Mouse (Mus musculus) layer of hippocampus, adult 2 months (tissue): ENCODE measurements around the gene Zfp639. TPM values are rescaled to one million over a fixed set of nuclear protein-coding genes. Genes with fewer than 3 reads are reported as not detected.

Experiments used
- DNase-seq, 2 experiments: peaks; one replicate each; pipeline ENCODE4 v3.0.0; 2022; ENCODE audit warnings: low spot score in 2 of 2
- H3K27ac ChIP-seq: fragments of 200-600 bp; 2 replicates; pipeline ENCODE4 v1.8.1; 2022
- H3K4me3 ChIP-seq: fragments of 200-600 bp; 2 replicates; pipeline ENCODE4 v1.8.1; 2022; ENCODE audit warnings: mild to moderate bottlenecking
- CTCF ChIP-seq: fragments of 200-600 bp; conservative IDR thresholded peaks from 2 replicates; pipeline ENCODE4 v1.8.1; 2022; ENCODE audit warnings: antibody characterized with exemption, mild to moderate bottlenecking, moderate library complexity
- long read RNA-seq, 2 experiments: library from polyadenylated mRNA; stranded (forward); transcript quantifications; one replicate each; pipeline ENCODE4 v2.0.0; 2021; ENCODE audit warnings: borderline mapping rate in 2 of 2
- total RNA-seq, 2 experiments: library from RNA; stranded (reverse); gene quantifications; 2 replicates each; pipeline ENCODE4 v1.2.3; 2021

The Zfp639 gene
- total RNA-seq = 10 to 100 TPM; 31.7 to 36.1 TPM
- long read RNA-seq, experiment 1, partial matches to known transcripts = 3 of 15 reads
- long read RNA-seq, experiment 1, other reads (novel, unspliced or antisense) = 5 of 15 reads
- long read RNA-seq, experiment 2, transcript Zfp639-202 (7 exons, 1,988 nt) = major isoform, 7 of 19 reads
- long read RNA-seq, experiment 2, transcript Zfp639-205 (7 exons, 2,211 nt) = minor isoform, 5 of 19 reads
- long read RNA-seq, experiment 2, partial matches to known transcripts = 3 of 19 reads
- long read RNA-seq, experiment 2, other reads (novel, unspliced or antisense) = 3 of 19 reads

DNA sequence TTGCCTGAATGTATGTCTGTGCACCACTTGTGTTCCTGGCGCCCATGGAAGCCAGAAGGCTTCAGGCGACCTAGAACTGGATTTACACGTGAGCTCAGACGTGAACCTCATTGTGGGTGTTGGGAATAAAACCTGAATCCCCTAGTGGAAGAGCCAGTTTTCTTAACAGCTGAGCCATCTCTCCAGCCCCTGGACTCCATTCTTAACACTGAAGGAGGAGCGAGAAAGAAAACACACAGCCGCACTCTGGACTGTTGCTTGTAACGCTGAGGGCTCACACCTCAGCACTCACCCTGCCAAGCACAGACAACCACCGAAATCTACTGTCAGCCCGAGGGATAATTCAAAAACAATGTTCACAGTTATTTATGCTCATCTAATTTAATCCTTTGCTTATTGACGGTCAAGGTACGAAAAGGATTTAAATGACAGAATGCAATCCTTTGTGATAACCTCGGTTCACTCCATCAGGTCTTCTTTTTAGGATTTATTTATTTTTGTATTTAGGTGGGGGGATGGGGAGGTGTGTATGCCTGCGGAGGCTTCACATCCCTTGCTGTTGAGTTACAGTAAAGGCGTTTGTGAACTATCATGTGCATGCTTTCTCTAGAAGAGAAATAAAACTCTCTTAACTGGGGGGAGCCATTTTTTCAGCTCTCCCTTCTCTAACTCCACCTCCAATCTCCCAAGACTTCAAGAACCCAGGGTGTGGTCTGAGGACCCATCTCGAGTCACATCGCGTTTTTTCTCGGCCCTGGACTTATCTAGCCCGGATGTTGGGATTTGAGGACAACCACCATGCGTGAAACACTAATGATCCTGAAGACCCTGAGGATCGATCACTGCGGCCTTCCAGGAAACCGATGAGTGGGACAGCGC is at the start of gene Zfp639:
Zfp639 (plus strand) TSS at position 764 of the 879 bp plus-strand sequence.
- peak within 1 kb of the TSS; percentile 94 for H3K27ac ChIP-seq
- peak within 1 kb of the TSS; percentile 62 for H3K4me3 ChIP-seq
- no peak for DNase-seq
- TF ChIP-seq CTCF = no peak

DNA sequence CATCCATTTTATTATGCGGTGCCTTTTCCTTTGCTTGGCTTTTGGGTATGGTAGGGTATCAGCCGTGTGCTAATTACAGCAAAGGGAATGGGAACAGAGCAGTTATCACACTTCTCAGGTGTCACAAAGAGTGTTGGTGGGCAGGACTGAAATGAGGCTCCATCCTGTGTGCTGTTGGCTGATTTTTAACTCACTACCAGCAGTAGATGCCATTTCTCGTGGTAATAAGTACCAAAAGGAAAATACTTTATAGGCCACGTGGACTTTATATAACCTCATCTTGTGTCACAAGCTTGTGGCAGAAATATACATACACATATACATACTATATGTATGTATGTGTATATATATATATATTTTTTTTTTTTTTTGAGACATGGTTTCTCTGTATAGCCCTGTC is 42.7 kb upstream of the Zfp639 start:
- no peak overlapping the region for H3K27ac ChIP-seq
- DNase-seq = no peak
- TF ChIP-seq CTCF = no peak
- H3K4me3 ChIP-seq = no peak overlapping the region

DNA sequence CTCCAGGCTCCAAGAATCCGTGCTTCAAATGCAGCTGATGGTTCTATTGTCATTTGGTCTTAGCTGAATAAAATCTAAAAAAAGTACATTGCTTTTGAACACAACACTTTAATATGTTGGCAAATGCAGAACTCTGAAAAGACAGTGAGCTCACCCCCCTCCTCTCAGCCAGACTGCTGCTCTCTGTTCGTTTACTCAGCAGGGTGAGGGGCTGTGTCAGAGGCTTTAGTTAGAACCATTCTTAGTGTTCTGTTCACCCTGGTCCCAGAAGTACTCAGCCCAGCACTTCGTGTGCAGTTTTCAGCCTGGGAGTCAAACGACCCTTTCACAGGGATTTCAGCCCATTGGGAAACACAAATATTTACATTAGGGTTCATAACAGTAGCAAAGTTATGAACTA is 41.6 kb upstream of the Zfp639 start:
- Histone ChIP-seq H3K27ac (no peak overlapping the region), H3K4me3 (no peak overlapping the region)
- TF ChIP-seq CTCF = no peak
- no peak for DNase-seq

DNA sequence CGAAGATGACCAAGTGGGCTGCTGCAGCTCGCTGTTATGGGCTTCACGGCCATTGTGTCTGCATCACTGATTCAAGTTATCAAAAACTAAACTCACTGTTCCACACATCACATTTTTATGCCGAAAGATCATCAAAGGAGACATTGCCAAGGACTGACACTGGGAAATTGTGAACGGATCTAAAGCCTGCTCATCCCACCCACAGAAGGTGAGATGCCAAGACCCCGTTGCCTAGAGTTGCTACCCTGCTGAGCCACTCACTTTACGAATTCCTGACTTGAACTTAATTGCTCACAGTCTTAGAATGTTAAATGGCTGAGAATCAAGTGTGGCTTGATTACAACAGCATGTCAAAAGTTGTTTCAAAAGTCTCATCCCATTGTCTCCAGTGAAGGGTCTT is 39.6 kb upstream of the Zfp639 start:
- DNase-seq = no peak
- H3K27ac ChIP-seq = no peak overlapping the region
- no peak overlapping the region for H3K4me3 ChIP-seq
- TF ChIP-seq CTCF = no peak

DNA sequence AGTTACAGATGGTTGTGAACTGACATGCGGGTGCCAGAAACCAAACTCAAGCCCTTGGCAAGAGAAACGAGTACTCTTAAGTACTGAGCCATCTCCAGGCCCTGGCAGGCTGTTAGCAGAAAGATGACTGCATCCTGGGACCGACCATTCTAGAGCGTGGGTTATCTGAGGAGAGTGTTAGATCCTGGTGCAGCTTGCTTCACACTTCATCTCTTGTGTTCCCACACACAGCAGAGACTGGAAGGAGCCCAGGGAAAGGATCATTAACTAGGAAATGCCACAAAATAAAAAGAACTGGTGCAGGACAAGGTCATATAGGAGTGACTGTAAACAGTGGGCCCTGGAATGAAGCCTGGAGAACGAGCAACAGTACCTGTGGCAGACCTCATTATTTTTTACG is 39.0 kb upstream of the Zfp639 start:
- H3K4me3 ChIP-seq = no peak overlapping the region
- TF ChIP-seq CTCF = no peak
- no peak overlapping the region for H3K27ac ChIP-seq
- DNase-seq = peak; percentile 14 to 26

DNA sequence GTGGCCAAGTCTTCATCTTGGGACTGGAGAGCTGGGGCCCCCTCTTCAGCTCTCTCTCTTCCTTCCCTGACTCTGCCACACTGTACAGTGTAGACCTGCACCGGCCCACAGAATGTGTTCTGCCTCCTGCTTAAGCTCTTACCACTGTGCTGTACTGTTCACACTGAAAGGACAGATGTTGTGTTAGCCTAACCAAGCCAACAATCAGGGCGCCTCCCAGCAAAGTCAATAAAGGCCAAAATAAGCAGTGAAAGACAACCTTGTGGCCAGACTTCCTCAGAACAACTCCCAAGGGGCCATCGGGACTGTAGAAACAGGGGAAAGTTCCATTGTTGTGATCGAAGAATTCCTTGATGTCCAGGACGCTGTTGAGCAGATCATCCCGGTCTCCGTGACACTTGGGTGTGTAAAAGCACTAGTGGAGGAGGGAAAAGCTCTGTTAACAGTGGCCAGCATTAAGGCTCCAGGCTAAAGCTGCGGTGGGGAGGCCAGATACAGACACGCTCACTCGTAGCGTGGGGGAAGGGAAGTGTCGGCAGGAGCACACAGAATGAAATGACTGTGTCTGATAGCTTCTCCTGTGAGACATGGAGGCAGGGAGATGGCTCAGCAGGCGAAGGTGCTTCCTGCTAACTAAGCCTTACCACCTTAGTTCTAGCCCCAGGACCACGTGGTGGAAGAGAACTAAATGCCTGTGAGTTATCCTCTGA is 37.7 kb upstream of the Zfp639 start:
- TF ChIP-seq CTCF = no peak
- DNase-seq = no peak
- no peak overlapping the region for H3K27ac ChIP-seq
- H3K4me3 ChIP-seq = no peak overlapping the region

DNA sequence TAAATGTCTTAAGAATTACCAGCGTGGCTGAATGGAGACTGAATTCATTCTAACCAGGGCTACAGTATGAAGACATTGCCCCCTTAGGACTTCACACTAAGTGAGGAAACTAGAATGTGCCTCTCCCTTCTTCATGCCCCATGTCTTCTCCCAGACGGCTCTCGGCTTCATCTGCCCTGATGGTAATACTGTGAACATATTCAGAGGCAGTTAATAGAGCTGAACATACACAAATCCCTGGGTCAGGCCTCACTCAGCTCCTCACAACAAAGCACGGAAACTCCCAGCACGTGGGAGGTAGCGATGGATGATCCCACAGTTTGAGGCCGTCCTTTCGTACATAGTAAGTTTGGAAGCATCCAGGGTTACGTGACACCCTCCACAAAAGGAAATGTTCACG is 36.9 kb upstream of the Zfp639 start:
- no peak for TF ChIP-seq CTCF
- Histone ChIP-seq H3K27ac (no peak overlapping the region), H3K4me3 (no peak overlapping the region)
- no peak for DNase-seq

DNA sequence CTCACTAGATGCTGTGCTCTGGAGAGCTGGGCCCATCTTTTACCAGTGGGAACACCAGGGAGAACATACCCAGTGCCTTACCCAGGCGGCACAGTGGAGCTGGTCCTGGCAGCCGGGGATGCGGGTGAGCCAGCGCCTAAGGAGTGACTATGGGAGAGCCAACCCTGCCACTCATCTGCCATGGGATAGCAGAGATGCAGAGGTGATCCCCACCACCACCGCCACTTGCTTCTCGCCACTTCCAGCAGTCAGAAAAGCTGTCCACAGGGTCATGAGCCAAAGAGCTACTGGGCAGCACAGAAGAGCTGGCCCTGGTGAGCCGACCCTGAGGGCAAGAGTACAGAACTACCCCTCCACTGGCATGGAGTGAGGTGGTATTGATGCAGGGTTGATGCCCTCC is 30.1 kb upstream of the Zfp639 start:
- Histone ChIP-seq H3K4me3 (no peak overlapping the region), H3K27ac (no peak overlapping the region)
- no peak for TF ChIP-seq CTCF
- DNase-seq = no peak

DNA sequence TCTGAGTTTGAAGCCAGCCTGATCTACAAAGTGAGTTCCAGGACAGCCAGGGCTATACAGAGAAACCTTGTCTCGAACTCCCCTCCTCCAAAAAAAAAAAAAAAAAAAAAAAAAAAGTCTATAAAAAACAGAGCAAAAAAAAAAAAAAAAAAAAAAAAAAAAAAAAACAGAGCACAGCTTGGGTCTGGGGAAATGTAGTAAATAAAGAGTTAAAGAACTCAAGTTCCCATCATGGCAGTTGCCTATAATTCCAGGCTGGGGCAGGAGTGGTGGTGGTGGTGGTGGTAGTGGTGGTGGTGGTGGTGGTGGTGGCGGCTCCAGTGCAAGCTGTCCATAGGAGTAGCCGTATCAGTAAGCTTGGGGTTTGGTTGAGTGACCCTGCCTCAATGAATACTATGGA is 27.0 kb upstream of the Zfp639 start:
- DNase-seq = no peak
- Histone ChIP-seq H3K27ac (no peak overlapping the region), H3K4me3 (no peak overlapping the region)
- TF ChIP-seq CTCF = no peak

DNA sequence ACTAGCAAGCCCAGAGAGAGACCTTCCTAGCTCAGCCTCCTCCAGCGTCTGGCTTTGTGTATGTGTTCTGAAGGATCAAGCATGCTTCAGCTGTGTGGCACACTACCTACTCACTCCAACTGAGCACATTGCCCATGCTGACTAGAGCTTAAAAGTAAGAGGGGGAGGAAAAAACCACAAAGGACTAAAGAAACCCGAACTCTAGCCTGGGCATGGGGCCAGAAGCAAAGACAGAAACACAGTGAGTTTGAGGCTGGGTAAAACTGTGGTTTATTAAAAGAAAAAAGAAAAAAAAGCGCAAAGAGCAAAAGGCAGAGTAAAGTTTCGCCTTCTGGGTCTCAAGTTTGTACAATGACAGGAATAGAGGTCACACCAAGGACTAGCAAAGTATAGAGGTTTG is 23.5 kb upstream of the Zfp639 start:
- Histone ChIP-seq H3K4me3 (no peak overlapping the region), H3K27ac (no peak overlapping the region)
- no peak for TF ChIP-seq CTCF
- DNase-seq = no peak

DNA sequence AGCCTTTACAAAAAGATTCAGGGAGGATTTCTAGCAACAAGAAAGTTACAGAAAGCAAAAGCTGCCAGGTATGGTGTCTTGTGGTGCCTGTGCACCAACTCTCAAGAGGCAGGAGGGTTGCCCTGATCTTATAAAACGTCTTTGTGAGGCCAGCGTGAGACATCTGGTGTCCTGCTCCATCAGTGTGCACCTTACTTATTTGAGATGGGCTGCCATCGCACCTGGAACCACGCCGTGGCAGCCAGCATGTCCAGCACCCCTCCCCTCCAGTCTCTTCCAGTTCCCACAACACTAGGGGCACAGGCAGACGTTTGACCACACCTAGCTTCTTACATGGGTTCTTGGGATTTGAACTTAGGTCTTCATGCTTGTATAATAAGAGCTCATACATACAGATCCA is 21.9 kb upstream of the Zfp639 start:
- no peak overlapping the region for H3K4me3 ChIP-seq
- DNase-seq = no peak
- H3K27ac ChIP-seq = no peak overlapping the region
- TF ChIP-seq CTCF = no peak

DNA sequence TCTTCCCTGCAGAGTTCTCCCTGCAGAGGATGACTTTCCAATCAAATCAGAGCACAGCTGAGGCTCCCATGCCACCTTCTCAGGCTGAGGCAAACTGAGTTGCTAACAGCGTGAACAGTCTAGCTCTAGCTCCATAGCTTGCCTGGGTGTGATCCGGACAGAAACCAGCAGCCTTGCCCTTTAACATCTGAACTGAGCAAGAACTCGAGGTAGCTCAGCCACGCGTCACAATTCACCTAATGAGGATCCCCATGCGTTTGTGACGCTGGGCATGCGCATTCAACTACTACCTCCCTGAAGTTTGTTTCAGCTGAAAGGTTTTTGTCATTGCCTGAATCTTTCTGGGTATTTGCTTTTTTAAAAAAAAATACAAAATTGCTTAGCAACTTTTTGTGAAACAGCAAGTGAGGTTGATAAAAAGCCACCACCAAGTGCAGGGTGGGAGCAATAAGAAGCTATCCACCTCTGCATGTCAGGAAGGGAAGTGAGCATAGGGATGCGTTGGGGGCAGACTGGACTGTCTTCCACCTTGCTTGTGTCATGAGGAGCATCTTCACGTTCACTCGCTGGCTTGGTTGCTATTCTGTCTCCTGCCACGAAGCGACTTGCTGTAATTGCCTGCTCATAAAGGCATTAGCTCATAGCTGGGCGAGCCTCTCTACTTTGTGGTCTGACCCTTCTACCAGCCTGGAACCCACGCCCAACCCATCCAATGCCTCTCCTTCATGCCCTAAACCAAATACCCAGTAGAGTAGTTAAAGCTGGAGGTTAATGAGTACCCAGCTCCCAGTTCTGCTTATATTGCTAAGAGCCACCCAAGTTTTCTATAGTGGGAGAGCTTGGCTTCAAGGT is 19.8 kb upstream of the Zfp639 start:
- DNase-seq = no peak
- no peak for TF ChIP-seq CTCF
- no peak overlapping the region for H3K4me3 ChIP-seq
- no peak overlapping the region for H3K27ac ChIP-seq
